Mouse (Mus musculus) heart, adult 2 months (tissue): ENCODE data around the gene Gsn. TPM values are rescaled to one million over a fixed set of nuclear protein-coding genes. Genes with fewer than 3 reads are reported as not detected.

Experiments used
- DNase-seq, 2 experiments: peaks; one replicate each; pipeline ENCODE4 v3.0.0; 2021
- H3K27ac ChIP-seq: fragments of 200-600 bp; 2 replicates; pipeline ENCODE4 v1.8.1; 2022
- H3K27me3 ChIP-seq: fragments of 200-500 bp; 2 replicates; pipeline ENCODE4 v1.6.1; 2012; ENCODE audit warnings: mild to moderate bottlenecking, low read length, inconsistent platforms, mixed read lengths; ENCODE audit not compliant: control insufficient read depth, insufficient read depth
- H3K36me3 ChIP-seq: fragments of 200-500 bp; 2 replicates; pipeline ENCODE4 v1.6.1; 2012; ENCODE audit warnings: low read length, inconsistent platforms; ENCODE audit not compliant: control insufficient read depth, insufficient read depth
- H3K4me1 ChIP-seq: fragments of 200-500 bp; 2 replicates; pipeline ENCODE4 v1.6.1; 2011; ENCODE audit warnings: low read length; ENCODE audit not compliant: control insufficient read depth, insufficient read depth
- H3K4me3 ChIP-seq: fragments of 200-600 bp; 2 replicates; pipeline ENCODE4 v1.8.1; 2022
- H3K79me2 ChIP-seq: fragments of 200-500 bp; replicated peaks from 2 replicates; pipeline ENCODE4 v1.6.1; 2012; ENCODE audit warnings: mild to moderate bottlenecking, inconsistent platforms, low read length, moderate library complexity, mixed read lengths; ENCODE audit not compliant: control insufficient read depth, insufficient read depth
- H3K9ac ChIP-seq: fragments of 200-500 bp; 2 replicates; pipeline ENCODE4 v1.6.1; 2012; ENCODE audit warnings: low read depth, mild to moderate bottlenecking, control low read depth, inconsistent platforms, low read length, mixed read lengths
- CTCF ChIP-seq: fragments of 200-600 bp; IDR thresholded peaks from 2 replicates; pipeline ENCODE4 v1.8.1; 2022; ENCODE audit warnings: antibody characterized with exemption, mild to moderate bottlenecking, moderate library complexity
- EP300 ChIP-seq: fragments of 200-500 bp; IDR thresholded peaks from 2 replicates; pipeline ENCODE4 v1.6.1; 2011; ENCODE audit warnings: low read depth, low read length, control low read depth; ENCODE audit not compliant: insufficient read depth
- POLR2A ChIP-seq: fragments of 200-500 bp; IDR thresholded peaks from 2 replicates; pipeline ENCODE4 v1.6.1; 2011; ENCODE audit warnings: mild to moderate bottlenecking, low read depth, low read length, control low read depth; ENCODE audit not compliant: insufficient read depth
- WGBS: fragments of 180-500 bp; shearing (Covaris S2); methylation state at CpG from one replicate; pipeline ENCODE4 v1.1.7; 2018; 5-methylcytosine and 5-hydroxymethylcytosine counted together
- intact Hi-C: fragments of 180-260 bp; cut with DNase I; formaldehyde crosslinking; loops from one replicate; pipeline ENCODE4 v1.15.1; 2025
- polyA plus RNA-seq: library from polyadenylated mRNA; depleted of rRNA; stranded (reverse); fragments of >200 nt; gene quantifications from 2 replicates; pipeline ENCODE4 v1.2.3, GENCODE M21; 2012
- total RNA-seq, 2 experiments: library from RNA; stranded (reverse); gene quantifications; 2 replicates each; pipeline ENCODE4 v1.2.3; 2021

Gsn gene
- total and polyA plus RNA-seq, 3 experiments: 878 to 1,373 (median 1,097) TPM

DNA sequence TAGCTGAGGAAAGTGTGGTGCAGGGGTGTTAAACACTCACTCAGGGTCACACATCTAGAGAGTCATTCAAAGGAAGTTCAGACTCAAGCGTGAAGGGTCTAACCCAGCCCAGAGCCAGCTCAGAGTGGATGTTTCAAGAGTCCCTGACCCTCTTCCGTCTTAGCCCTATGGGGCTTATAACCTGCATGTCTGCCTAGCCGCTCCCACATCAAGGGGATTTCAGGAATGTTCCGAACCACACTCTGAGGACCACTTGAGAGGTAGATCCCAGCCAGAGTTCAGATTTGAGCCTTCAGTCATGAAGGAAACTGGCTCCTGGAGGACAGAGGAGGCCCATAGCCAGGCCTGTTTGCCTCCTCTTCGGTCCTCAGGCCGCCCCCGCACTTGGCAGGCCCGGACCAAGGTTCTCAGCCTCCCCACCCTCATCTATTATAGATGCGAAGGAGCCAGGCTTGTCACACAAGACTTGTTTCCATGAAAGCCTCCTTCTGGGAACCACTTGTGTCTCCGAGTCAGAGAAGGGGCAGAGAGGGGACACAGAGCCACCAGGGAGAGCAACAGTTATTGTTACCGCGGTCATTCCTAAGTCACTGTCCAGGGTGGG lies 30.9 kb downstream of the Gsn start:
- intact Hi-C loops: loop anchor here (2.0 kb wide), 1 partner anchor 22 kb away; no protein-coding TSS in a partner anchor
- Histone ChIP-seq H3K27me3 (no peaks in the 10 kb centered on the region), H3K36me3 (no peaks in the 10 kb centered on the region), H3K4me1 (no peaks in the 10 kb centered on the region), H3K27ac (no peak overlapping the region), H3K79me2 (no peaks in the 10 kb centered on the region), H3K9ac (0 out of 2 replicates have a peak overlapping the region, but pooled peaks have one; percentile 21), H3K4me3 (no peak overlapping the region; the same call in 1 of the 2 replicates)
- WGBS: 74% methylated on average over 12 of the region's 12 CpGs
- TF ChIP-seq EP300: 0 out of 2 replicates have a peak, but pooled peaks have one; percentile 23
- no peak for TF ChIP-seq POLR2A
- no peak for TF ChIP-seq CTCF
- no peak for DNase-seq

DNA sequence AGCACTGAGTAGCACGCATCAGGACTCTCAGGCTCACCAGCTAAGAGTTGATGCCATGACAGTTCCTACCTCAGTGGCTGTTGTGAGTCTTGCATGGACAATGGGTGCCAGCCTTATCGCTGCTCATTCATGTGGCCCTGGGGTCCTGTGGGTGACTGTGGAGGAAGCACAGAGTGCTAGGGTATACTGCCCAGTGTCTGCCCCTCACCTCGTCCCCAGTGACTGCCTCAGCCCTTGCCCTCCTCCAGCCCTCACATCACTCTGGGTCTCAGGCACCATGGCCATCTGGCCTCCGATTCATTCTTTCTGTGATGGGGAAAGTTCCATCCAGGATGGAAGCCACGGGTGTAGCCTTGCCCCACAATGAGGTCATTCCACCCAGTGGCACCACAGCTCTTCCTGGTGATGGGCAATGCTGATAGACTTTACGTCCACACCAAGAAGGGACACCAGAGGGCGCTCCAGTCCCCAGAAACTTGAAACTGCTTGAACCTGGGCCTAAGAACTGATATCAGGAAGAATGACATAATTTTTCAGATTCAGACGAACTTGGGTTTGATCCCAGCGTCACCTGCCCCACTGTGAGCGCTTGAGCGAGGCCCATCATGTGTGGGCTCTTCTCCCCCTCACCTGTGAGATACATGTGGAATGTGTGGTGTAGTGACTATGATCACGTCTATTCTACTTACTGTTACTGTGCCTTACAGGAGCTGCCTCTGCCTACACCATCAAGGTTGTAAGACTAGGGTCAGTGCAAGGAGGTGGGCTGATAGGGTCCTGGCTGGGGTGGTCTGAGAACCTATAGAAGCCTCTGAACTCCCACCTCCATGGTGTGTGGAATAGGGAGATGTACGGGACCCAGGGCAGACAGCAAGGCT lies 32.8 kb downstream of the Gsn start:
- H3K36me3 ChIP-seq: no peaks in the 10 kb centered on the region

DNA sequence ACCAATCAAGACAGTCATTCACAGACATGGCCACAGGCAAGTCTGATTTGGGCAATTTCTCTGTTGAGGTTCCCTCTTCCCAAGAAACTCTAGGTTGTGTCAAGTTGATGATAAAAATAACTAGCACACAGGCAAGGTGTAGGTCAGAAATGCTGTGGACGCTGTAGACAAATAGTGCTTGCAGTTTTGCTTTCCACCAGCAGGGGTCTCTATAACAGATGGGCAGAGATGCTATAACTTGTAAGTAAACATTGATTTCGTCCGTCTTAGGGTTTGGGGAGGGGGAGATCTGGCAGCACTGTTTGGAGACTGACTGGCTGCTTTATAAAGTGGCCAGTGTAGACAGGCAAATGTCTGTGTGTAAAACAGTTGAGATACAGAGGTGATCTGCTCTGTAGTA lies 35.7 kb downstream of the Gsn start:
- peaks cover 2% of the 10 kb centered on the region; the same call in 1 of the 2 replicates for H3K4me1 ChIP-seq
- no peaks in the 10 kb centered on the region for H3K27me3 ChIP-seq
- no peak overlapping the region for H3K4me3 ChIP-seq
- peak in 1 of 2 experiments; percentile 51 for DNase-seq
- H3K27ac ChIP-seq: no peak overlapping the region
- 19% methylated on average over 3 of the region's 3 CpGs for WGBS
- no peaks in the 10 kb centered on the region for H3K79me2 ChIP-seq
- H3K36me3 ChIP-seq: no peaks in the 10 kb centered on the region
- H3K9ac ChIP-seq: no peak overlapping the region
- no peak for TF ChIP-seq POLR2A
- TF ChIP-seq CTCF: peak; percentile 93
- no peak for TF ChIP-seq EP300
- intact Hi-C loops: loop anchor here (10.0 kb wide), 1 partner anchor 643 kb away; no protein-coding TSS in a partner anchor

More for the DNA sequence above, 32.8 kb downstream of the Gsn start:
- TF ChIP-seq EP300: peak; percentile 83; the same call in 1 of the 2 replicates
- TF ChIP-seq CTCF: peak; percentile 91
- TF ChIP-seq POLR2A: 0 out of 2 replicates have a peak, but pooled peaks have one; percentile 28
- H3K4me1 ChIP-seq: peaks cover 2% of the 10 kb centered on the region; the same call in 1 of the 2 replicates
- WGBS: 38% methylated on average over 13 of the region's 13 CpGs
- intact Hi-C loops: no loop called here
- H3K79me2 ChIP-seq: no peaks in the 10 kb centered on the region
- H3K4me3 ChIP-seq: no peak overlapping the region
- no peak overlapping the region for H3K27ac ChIP-seq
- DNase-seq: peak; percentile 72 to 83
- H3K9ac ChIP-seq: no peak overlapping the region
- H3K27me3 ChIP-seq: no peaks in the 10 kb centered on the region

DNA sequence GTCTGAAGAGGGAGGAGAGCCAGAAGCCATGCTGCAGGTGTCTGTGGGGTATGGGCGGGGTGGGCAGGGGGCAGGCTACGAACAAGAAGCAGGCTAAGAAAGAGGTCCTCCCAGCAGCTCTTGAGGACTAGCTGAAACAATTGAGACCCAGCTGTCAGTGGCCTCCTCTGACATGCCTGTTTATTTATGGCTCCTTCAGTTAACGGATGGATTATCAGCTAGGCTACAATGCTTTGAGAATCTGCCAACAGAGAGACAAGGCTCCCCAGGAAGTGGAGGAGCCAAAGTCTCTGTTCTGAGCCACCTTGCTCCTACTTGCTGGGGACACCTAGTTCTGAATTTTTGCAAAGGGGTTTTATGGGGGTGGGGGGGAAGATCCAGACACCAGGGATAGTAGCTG lies 36.5 kb downstream of the Gsn start:
- H3K27me3 ChIP-seq: no peaks in the 10 kb centered on the region
- no peaks in the 10 kb centered on the region for H3K79me2 ChIP-seq
- no peak overlapping the region for H3K27ac ChIP-seq
- H3K36me3 ChIP-seq: no peaks in the 10 kb centered on the region
- TF ChIP-seq POLR2A: no peak
- TF ChIP-seq CTCF: no peak
- intact Hi-C loops: loop anchor here (10.0 kb wide), 1 partner anchor 642 kb away; no protein-coding TSS in a partner anchor
- H3K4me1 ChIP-seq: peaks cover 2% of the 10 kb centered on the region; the same call in 1 of the 2 replicates
- 40% methylated on average over 3 of the region's 3 CpGs for WGBS
- H3K9ac ChIP-seq: no peak overlapping the region
- no peak overlapping the region for H3K4me3 ChIP-seq
- no peak for DNase-seq

DNA sequence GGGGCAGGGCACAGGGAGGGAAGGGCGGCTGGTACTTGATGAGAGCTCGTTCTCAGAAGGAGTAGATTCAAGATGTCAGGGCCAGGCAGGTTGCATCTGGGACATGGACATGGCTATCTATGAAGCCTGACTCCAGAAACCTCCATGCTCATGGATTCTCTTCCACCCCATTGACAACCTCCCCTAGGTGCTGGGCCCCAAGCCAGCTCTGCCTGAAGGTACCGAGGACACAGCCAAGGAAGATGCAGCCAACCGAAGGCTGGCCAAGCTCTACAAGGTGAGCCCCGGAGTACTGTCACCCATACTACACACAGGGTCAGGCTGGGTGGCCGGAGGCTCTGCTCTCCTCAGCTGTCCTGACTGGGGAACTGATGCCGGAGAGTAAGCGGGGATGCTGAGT lies 37.1 kb downstream of the Gsn start:
- peak in 1 of 2 experiments; percentile 26 for DNase-seq
- H3K4me3 ChIP-seq: no peak overlapping the region
- no peaks in the 10 kb centered on the region for H3K36me3 ChIP-seq
- H3K9ac ChIP-seq: no peak overlapping the region
- no peaks in the 10 kb centered on the region for H3K79me2 ChIP-seq
- intact Hi-C loops: loop anchor here (10.0 kb wide), 1 partner anchor 642 kb away; no protein-coding TSS in a partner anchor
- TF ChIP-seq CTCF: no peak
- no peak for TF ChIP-seq POLR2A
- no peak for TF ChIP-seq EP300
- H3K27ac ChIP-seq: no peak overlapping the region
- peaks cover 2% of the 10 kb centered on the region; the same call in 1 of the 2 replicates for H3K4me1 ChIP-seq
- 84% methylated on average over 8 of the region's 8 CpGs for WGBS
- no peaks in the 10 kb centered on the region for H3K27me3 ChIP-seq
